Mouse (Mus musculus) right cerebral cortex, adult 2 months (tissue): ENCODE results near the gene Cables2.

Experiments
- DNase-seq, 2 experiments: peaks; one replicate each; pipeline ENCODE4 v3.0.0; 2021 to 2022; ENCODE audit warnings: low spot score in 2 of 2

Gene Cables2

GRCm38 (mm10) chr2:180273394-180274244 is at the start of gene Cables2:
Gene Cables2 (minus strand): TSS chr2:180273496.
- DNase-seq = peak; percentile 89 to 92

- no peak for DNase-seq
Measured at GRCm38 (mm10) chr2:180322674-180323355, 49.5 kb upstream of the Cables2 start.

GRCm38 (mm10) chr2:180320216-180320615 is 46.9 kb upstream of the Cables2 start:
- no peak for DNase-seq

GRCm38 (mm10) chr2:180317591-180317990 is 44.3 kb upstream of the Cables2 start:
- DNase-seq = no peak

GRCm38 (mm10) chr2:180314292-180314691 is 41.0 kb upstream of the Cables2 start:
- DNase-seq = no peak

GRCm38 (mm10) chr2:180311147-180311546 is 37.9 kb upstream of the Cables2 start:
- DNase-seq = no peak

GRCm38 (mm10) chr2:180307680-180308079 is 34.4 kb upstream of the Cables2 start:
- DNase-seq = no peak

- DNase-seq = no peak
Measured at GRCm38 (mm10) chr2:180306423-180307168, 33.3 kb upstream of the Cables2 start.

GRCm38 (mm10) chr2:180306009-180306408 is 32.7 kb upstream of the Cables2 start:
- DNase-seq = no peak

GRCm38 (mm10) chr2:180305490-180305889 is 32.2 kb upstream of the Cables2 start:
- DNase-seq = no peak

GRCm38 (mm10) chr2:180304554-180304953 is 31.3 kb upstream of the Cables2 start:
- no peak for DNase-seq

- no peak for DNase-seq
Measured at GRCm38 (mm10) chr2:180303468-180303867, 30.2 kb upstream of the Cables2 start.

GRCm38 (mm10) chr2:180302201-180302600 is 28.9 kb upstream of the Cables2 start:
- DNase-seq = no peak

- DNase-seq = no peak
Measured at GRCm38 (mm10) chr2:180300771-180301170, 27.5 kb upstream of the Cables2 start.

- DNase-seq = no peak
Measured at GRCm38 (mm10) chr2:180300252-180300651, 27.0 kb upstream of the Cables2 start.

GRCm38 (mm10) chr2:180292906-180293305 is 19.6 kb upstream of the Cables2 start:
- DNase-seq = no peak

- no peak for DNase-seq
Measured at GRCm38 (mm10) chr2:180292026-180292425, 18.7 kb upstream of the Cables2 start.

- DNase-seq = no peak
Measured at GRCm38 (mm10) chr2:180291566-180291965, 18.3 kb upstream of the Cables2 start.

- no peak for DNase-seq
Measured at GRCm38 (mm10) chr2:180290503-180290902, 17.2 kb upstream of the Cables2 start.

- no peak for DNase-seq
Measured at GRCm38 (mm10) chr2:180289440-180290108, 16.3 kb upstream of the Cables2 start, which contains the start of gene Rbbp8nl. Gene Rbbp8nl (minus strand): TSS chr2:180289879.

- DNase-seq = no peak
Measured at GRCm38 (mm10) chr2:180288966-180289365, 15.7 kb upstream of the Cables2 start.

GRCm38 (mm10) chr2:180279321-180279720 is 6.0 kb upstream of the Cables2 start:
- no peak for DNase-seq
